Mouse (Mus musculus) pancreas, adult 10 weeks (tissue): ENCODE results near the gene Gm10961. TPM values are rescaled to one million over a fixed set of nuclear protein-coding genes. Genes with fewer than 3 reads are reported as not detected.

Source experiments
- polyA plus RNA-seq: library from polyadenylated mRNA; stranded (reverse); fragments of 350-450 nt; fragmentation: Illumina TruSeq; extraction: RNeasy Lipid Tissue Mini Kit (QIAGEN cat#74804); gene quantifications from one replicate; pipeline ENCODE4 v1.2.3, GENCODE M21; 2015; ENCODE audit warnings: low read depth, low replicate concordance; ENCODE audit not compliant: insufficient read depth

Gene Gm10961
- polyA plus RNA-seq, result not detected

DNA sequence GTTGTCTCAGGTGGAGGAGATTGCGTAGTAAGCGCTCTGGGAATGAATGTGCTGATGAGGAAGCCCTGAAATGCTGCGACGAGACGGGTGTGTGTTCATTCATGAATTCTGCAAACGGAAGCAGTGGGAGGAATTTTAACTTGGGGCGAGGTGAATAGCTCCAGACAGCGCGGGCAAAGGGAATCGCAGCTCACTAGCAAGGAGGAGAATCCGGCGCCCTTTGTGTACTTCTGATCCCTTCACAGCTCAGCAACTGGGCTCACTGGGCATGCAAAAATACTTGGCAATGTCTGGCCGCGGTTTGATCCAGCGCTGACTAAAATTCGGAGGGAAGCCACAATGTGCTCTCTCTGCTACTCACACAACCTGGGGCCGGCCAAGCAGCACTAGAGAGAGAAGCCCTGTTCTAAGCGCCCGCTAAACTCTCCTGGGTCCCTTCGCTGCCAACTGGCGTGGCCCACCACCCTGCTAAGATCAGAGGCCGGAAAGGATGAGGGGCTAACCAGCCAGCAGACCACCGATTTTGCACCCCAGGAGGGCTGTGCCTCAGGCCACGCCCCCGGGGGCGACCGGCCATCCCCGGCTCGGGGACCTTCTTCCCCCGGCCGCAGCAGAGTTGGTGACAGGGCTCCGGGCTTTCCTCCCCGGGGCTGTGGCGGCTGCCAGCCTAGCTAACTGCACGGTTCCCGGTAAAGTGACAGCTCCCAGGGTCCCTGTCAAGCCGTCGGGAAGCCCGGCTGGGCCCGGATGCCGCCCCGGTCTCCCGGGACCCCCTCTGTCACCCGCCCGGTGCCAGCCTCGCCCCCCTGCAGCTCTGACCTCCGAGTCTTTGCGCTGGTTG, at the start of gene Gm10961:
TSS of gene Gm10961 (plus strand) at position 641 of the 841 bp plus-strand sequence.

DNA sequence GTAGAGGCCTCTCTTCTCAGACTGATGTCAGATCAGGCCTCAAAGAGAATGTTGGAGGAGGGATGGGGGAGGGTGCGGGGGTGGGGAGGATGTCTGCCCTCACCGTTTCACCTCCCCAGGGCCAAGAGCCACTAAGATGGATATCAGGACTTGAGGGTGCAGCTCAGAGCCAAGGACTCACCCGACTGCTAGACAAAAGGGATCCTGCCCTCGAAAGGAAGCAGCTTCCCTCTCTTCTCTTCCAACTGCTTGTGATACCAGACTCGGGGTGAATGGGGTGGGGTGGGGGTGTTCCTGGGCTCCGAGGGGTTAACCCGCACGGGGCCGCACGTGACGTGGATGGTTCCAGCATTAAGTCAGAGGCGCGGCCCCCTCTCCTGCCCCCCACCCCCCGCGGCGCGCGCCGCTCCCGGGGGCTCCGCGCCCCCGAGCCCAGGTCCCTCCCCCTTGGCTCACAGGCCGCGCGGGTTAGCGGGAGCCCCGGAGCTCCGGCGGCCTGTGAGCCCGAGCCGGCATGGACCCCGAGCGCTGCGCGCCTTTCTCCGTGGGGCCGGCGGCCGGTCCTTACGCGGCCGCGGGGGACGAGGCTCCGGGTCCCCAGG, 36.4 kb upstream of the Gm10961 start, which contains the start of gene Alx3:
TSS of gene Alx3 (plus strand) at position 370 of the 602 bp plus-strand sequence.

DNA sequence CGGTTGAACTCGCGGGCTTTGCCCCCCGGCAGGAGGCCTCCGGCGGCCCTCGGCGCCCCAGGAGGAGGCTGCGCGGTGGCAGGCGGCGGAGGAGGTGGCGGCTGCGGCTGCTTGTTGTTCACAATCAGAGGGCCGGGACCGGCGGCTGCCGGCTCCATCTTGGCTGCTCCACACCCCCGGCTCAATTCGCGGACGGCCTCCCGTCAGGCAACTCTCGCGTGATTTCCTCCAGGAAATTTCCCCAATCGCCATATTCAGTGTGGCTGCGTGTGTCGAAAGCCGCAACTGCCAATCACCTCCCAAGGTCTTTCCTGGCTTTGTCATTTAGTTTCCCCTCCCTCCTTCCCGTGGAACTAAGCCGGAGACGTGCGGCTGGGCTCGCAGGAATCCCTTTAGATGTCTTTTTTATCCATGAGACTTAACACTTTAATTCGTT, 419 bp downstream of the Gm10961 start, which contains the start of gene Strip1:
TSS of gene Strip1 (minus strand) at position 172 of the 436 bp plus-strand sequence.

Other genes with a start within 250 kb of the Gm10961 start
- gene Kcnc4, start 171.8 kb upstream of the Gm10961 start, polyA plus RNA-seq, result not detected
- 2.5 TPM for gene Slc6a17, start 113.3 kb upstream of the Gm10961 start, polyA plus RNA-seq
- not detected for gene Ubl4b, start 76.2 kb upstream of the Gm10961 start, polyA plus RNA-seq
- gene Alx3, start 36.3 kb upstream of the Gm10961 start, polyA plus RNA-seq, result not detected
- 11.4 TPM for gene Strip1, start 372 bp downstream of the Gm10961 start, polyA plus RNA-seq
- gene Ahcyl1, start 65.2 kb downstream of the Gm10961 start, polyA plus RNA-seq, result 24.6 TPM
- 10.5 TPM for gene Csf1, start 129.1 kb downstream of the Gm10961 start, polyA plus RNA-seq
- not detected for gene Eps8l3, start 245.9 kb downstream of the Gm10961 start, polyA plus RNA-seq